17 mouse cellular contexts compared by ENCODE assay signal in the genomic region with DNA sequence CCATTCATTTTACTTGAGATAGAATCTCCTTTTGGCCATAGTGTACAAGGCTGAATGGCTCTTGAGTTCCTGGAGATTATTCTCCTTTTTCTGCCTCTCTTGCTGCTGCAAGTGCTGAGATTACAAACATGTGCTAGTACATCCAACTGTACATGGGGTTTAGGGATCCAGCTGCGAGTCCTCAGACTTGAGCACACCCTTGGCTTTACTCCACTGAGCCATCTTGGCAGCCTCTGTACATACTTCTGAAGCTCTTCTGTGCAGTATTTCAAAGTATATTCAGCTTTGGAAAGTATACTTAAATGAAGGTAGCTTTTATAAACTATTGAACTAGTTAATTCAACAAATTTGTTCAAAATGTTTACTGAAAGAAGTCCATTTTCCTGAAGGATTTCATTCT. TPM values are rescaled to one million over a fixed set of nuclear protein-coding genes. Genes with fewer than 3 reads are reported as not detected.
DNase-seq lines count a peak whose midpoint lies in the region; TF ChIP-seq lines count a peak whose summit lies in the region.
"Had no signal": no experiment of that assay in that cellular context is flagged by ENCODE, and none has a peak within 500 bp of the region (broad histone marks: within the 10 kb centered on the region; RNA-seq: fewer than 3 reads in every experiment).

No protein-coding gene starts in this region.

- 82% methylated on average over 1 of the region's 1 CpGs for WGBS in kidney, adult 2 months

- no peak overlapping the region for H3K27ac ChIP-seq in kidney, adult 2 months (ENCODE audit: insufficient read depth, low read depth, low read length)
- H3K27ac ChIP-seq: embryonic facial prominence, embryonic 12.5 days; hindbrain, embryonic 13.5 days; limb, embryonic 10.5 days; midbrain, embryonic 15.5 days had no signal

- no peak for TF ChIP-seq POLR2A in kidney, adult 2 months (IDR thresholded peaks at IDR 0.05; ENCODE audit: low read depth, low read length)

- no peaks in the 10 kb centered on the region for H3K4me1 ChIP-seq in kidney, adult 2 months (ENCODE audit: control insufficient read depth, insufficient read depth, low read length)
- H3K4me1 ChIP-seq: embryonic facial prominence, embryonic 12.5 days; heart, embryonic 15.5 days; hindbrain, embryonic 13.5 days; limb, embryonic 10.5 days; midbrain, embryonic 15.5 days had no signal

- H3K4me3 ChIP-seq in kidney, adult 2 months (ENCODE audit: insufficient read depth, low read depth, low read length): no peak overlapping the region
- H3K4me3 ChIP-seq: embryonic facial prominence, embryonic 12.5 days; heart, embryonic 15.5 days; hindbrain, embryonic 13.5 days; limb, embryonic 10.5 days; midbrain, embryonic 15.5 days; myocyte had no signal

- no peak for TF ChIP-seq CTCF in kidney, adult 2 months (conservative IDR thresholded peaks at IDR 0.05; ENCODE audit: insufficient read depth, insufficient read length, low read depth, low read length)

- peak; percentile 36 to 43 for DNase-seq in heart, adult 18-20 months
- DNase-seq in heart, adult 11 months: no peak
- DNase-seq in kidney, postnatal 14 days: peak; percentile 38
- DNase-seq in kidney, adult 2 months: no peak
- peak; percentile 26 for DNase-seq in urinary bladder, postnatal 14 days (ENCODE audit: low spot score)
- DNase-seq in urinary bladder, postnatal 25 days (ENCODE audit: low spot score): no peak
- DNase-seq in frontal cortex, adult 2 months (ENCODE audit: extremely low spot score in 1 of 2, low spot score in 1 of 2): no peak
- DNase-seq: adrenal gland, postnatal 14 days; cerebellum, adult 9-11 months; liver, postnatal 0 days; thymus, adult 2 months had no signal

- H3K27me3 ChIP-seq in kidney, adult 2 months (replicated peaks; ENCODE audit: control insufficient read depth, insufficient read depth, low read length): no peaks in the 10 kb centered on the region
- H3K27me3 ChIP-seq: embryonic facial prominence, embryonic 12.5 days; heart, embryonic 15.5 days; hindbrain, embryonic 13.5 days; midbrain, embryonic 15.5 days had no signal

- peaks cover 1% of the 10 kb centered on the region; the same call in 1 of the 2 replicates for H3K36me3 ChIP-seq in kidney, adult 2 months (ENCODE audit: control insufficient read depth, insufficient read depth, low read length)
- H3K36me3 ChIP-seq: heart, embryonic 15.5 days had no signal

RNA-seq across cellular contexts. Expression of gene Nudt6, which starts 19.8 kb away (rescaled TPM):
- 10 to 100 TPM; 34.0 to 37.3 TPM for total RNA-seq in heart, adult 18-20 months (2021)
- 26.0 and 32.4 TPM in 2 replicates for polyA plus RNA-seq in kidney, adult 2 months (2012; rRNA removed)
- polyA plus RNA-seq in frontal cortex, adult 2 months (2012; rRNA removed): 9.0 and 10.0 TPM in 2 replicates

RNA-seq across cellular contexts. Expression of gene Spata5, which starts 20.1 kb away (rescaled TPM):
- 10 to 100 TPM; 12.0 to 17.3 TPM for total RNA-seq in heart, adult 18-20 months (2021)
- polyA plus RNA-seq in kidney, adult 2 months (2012; rRNA removed): 2.0 and 2.7 TPM in 2 replicates
- polyA plus RNA-seq in frontal cortex, adult 2 months (2012; rRNA removed): 6.6 and 11.2 TPM in 2 replicates

Comparison
In these comparisons a context has a peak if more than half of its experiments do, and no peak if none do; other contexts are left out.
1. DNase-seq: peak in heart, adult 18-20 months (2 of 2), kidney, postnatal 14 days (single experiment) and urinary bladder, postnatal 14 days (single experiment); none in heart, adult 11 months (single experiment), kidney, adult 2 months (single experiment), urinary bladder, postnatal 25 days (single experiment) and frontal cortex, adult 2 months (0 of 2).